Comparison of ENCODE assay signal across 8 mouse cellular contexts in the genomic region with DNA sequence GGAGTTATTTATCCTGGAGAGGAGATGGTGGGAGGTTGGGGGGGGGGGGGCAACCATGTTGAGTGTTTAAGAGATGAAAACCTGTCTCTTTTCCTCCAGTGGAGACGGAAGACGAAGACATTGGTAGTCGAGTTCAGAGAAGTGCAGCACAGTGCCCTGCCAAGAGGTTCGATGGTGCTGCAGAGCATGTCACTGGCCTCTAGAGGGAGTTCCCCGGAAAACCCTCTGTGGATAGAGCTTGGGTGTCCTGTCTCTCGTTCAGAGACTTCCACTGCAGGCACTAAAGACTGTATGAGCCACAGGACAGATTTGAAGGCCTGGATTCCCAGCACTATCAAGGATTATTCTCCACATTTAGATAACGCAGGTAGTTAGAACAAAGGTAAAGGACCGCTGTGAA.
DNase-seq lines count a peak whose midpoint lies in the region; ATAC-seq and TF ChIP-seq lines count a peak whose summit lies in the region.

No protein-coding gene starts in this region.

- H3K4me2 ChIP-seq in liver, embryonic 12.5 days, result no peak overlapping the region

- no peak overlapping the region for H3K27ac ChIP-seq in cortical plate, adult 2 months (ENCODE audit: insufficient read depth, low read length)
- H3K27ac ChIP-seq in liver, embryonic 12.5 days, result no peak overlapping the region

- TF ChIP-seq CTCF in cortical plate, adult 2 months (IDR thresholded peaks at IDR 0.05; ENCODE audit: extremely low read depth, insufficient read depth, low read length), result peak; percentile 68

- ATAC-seq in liver, embryonic 12.5 days, result peak; percentile 49; the same call in 1 of the 2 replicates
- no peak for ATAC-seq in erythroblast, adult 5-6 weeks (replicated peaks; ENCODE audit: low FRiP score, poor library complexity, severe bottlenecking)

- H3K27me3 ChIP-seq in liver, embryonic 12.5 days (replicated peaks), result 0 out of 2 replicates have a peak, but pooled peaks cover 5% of the 10 kb centered on the region

- WGBS in liver, embryonic 12.5 days (ENCODE audit: insufficient replicate concordance), result 10% methylated on average over 8 of the region's 8 CpGs

- peaks cover 21% of the 10 kb centered on the region for H3K4me1 ChIP-seq in cortical plate, adult 2 months (ENCODE audit: control insufficient read depth, insufficient read depth, low read length)
- peaks cover 35% of the 10 kb centered on the region for H3K4me1 ChIP-seq in liver, embryonic 12.5 days

- H3K4me3 ChIP-seq in cortical plate, adult 2 months (ENCODE audit: insufficient read depth, low read length), result no peak overlapping the region
- H3K4me3 ChIP-seq in liver, embryonic 12.5 days, result no peak overlapping the region

- DNase-seq in A20 (ENCODE audit: low read depth, low spot score) (peak; percentile 17), WW6 (ENCODE audit: low read depth, low spot score) (peak; percentile 34)
- peak; percentile 92 for DNase-seq in heart, adult 11 months
- DNase-seq in kidney, adult 8-10 months, result peak; percentile 47 to 55
- DNase-seq in retina, embryonic 14.5 days (ENCODE audit: low spot score), result peak; percentile 68

- H3K9me3 ChIP-seq in liver, embryonic 12.5 days (replicated peaks), result no peaks in the 10 kb centered on the region

- H3K36me3 ChIP-seq in liver, embryonic 12.5 days, result no peaks in the 10 kb centered on the region

- no peak overlapping the region for H3K9ac ChIP-seq in liver, embryonic 12.5 days

- TF ChIP-seq POLR2A in cortical plate, adult 2 months (IDR thresholded peaks at IDR 0.05; ENCODE audit: extremely low read depth, insufficient read depth, low read length), result no peak

Comparison
In these comparisons a context has a peak if more than half of its experiments do, and no peak if none do; other contexts are left out.
1. DNase-seq: peak in every context shown above with its lines; median percentile 92 in heart, adult 11 months; 68 in retina, embryonic 14.5 days; 51 in kidney, adult 8-10 months; 34 in WW6; 17 in A20.